14 mouse cellular contexts compared by ENCODE assay signal in the genomic region with DNA sequence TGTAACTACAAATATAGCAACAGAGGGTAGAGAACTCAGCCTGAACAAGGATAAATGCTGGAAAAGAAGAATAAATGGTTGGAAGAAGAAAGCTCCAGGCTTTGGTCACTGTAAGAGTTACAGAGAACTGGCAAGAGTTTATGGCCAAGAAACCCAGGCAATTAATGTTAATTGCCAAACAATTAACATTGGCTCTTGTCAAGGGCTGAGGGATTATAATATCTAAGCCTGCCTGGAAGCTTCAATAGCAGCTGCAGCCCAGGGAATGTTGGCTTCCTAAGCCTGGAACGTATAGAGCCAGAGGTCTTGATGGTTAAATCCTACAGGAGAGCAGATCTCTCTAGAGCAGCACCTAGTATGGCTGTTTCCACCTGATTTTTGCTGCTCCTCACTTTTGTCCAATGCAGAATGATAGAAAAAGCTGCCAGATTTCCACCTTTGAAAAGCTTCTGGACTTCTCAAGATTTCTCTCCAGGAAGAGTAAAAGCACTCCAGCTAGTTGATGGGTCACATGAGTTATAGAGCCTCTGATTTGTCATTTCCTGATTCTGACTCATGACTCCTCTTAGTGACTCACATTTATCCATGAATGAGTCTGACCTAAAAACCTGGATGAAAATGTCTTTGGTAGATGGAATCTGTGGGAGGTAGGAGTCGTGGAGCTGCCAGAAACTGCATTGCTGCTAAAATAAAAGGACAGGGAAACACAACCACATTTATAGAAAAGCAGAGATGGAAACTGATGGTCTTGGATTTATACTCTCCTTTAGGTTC.
"Had no signal": no experiment of that assay in that cellular context is flagged by ENCODE, and none has a peak within 500 bp of the region (broad histone marks: within the 10 kb centered on the region; RNA-seq: fewer than 3 reads in every experiment).

No protein-coding gene starts in this region.

- H3K4me3 ChIP-seq: limb, embryonic 12.5 days; liver, embryonic 13.5 days; midbrain, embryonic 12.5 days; neural tube, embryonic 15.5 days; stomach, embryonic 15.5 days had no signal

- DNase-seq: kidney, adult 9 months; kidney, postnatal 36 days; layer of hippocampus, adult 9-11 months; liver; liver, embryonic 13.5 days; liver, postnatal 0 days; spleen, adult 18-20 months; thymus, adult 18-20 months; thymus, postnatal 25 days had no signal

- H3K4me1 ChIP-seq: limb, embryonic 12.5 days; liver, embryonic 13.5 days; midbrain, embryonic 12.5 days; neural tube, embryonic 15.5 days; stomach, embryonic 15.5 days had no signal

- ATAC-seq: intestine, postnatal 0 days; liver, postnatal 0 days had no signal
